Mouse (Mus musculus) CH12.LX (cell line): ENCODE results near the gene 1700028K03Rik.

Source experiments
- BHLHE40 ChIP-seq: IDR thresholded peaks from 2 replicates; pipeline ENCODE4 v1.6.1; 2011; ENCODE audit warnings: mild to moderate bottlenecking, low read depth, low read length, improper control_type of control experiment
- CHD1 ChIP-seq: IDR thresholded peaks from 2 replicates; pipeline ENCODE4 v1.6.1; 2012; ENCODE audit warnings: low read depth, low read length, improper control_type of control experiment, inconsistent platforms
- CHD2 ChIP-seq: IDR thresholded peaks from 2 replicates; pipeline ENCODE4 v1.6.1; 2011; ENCODE audit warnings: low read length, improper control_type of control experiment
- CTCF ChIP-seq, 2 experiments: IDR thresholded peaks in 1 of 2; conservative IDR thresholded peaks in 1 of 2; 2 replicates each; pipeline ENCODE4 v1.5.1; 2011 to 2012; ENCODE audit warnings: low read depth in 2 of 2, low read length in 2 of 2, improper control_type of control experiment in 1 of 2, inconsistent platforms in 1 of 2, mild to moderate bottlenecking in 1 of 2, moderate library complexity in 1 of 2
- EP300 ChIP-seq: IDR thresholded peaks from 2 replicates; pipeline ENCODE4 v1.6.1; 2011; ENCODE audit warnings: low read length, improper control_type of control experiment
- ETS1 ChIP-seq: conservative IDR thresholded peaks from 2 replicates; pipeline ENCODE4 v1.6.1; 2012; ENCODE audit warnings: low read depth, mild to moderate bottlenecking, inconsistent platforms, low read length, improper control_type of control experiment, moderate library complexity
- KAT2A ChIP-seq: IDR thresholded peaks from 2 replicates; pipeline ENCODE4 v1.6.1; 2012; ENCODE audit warnings: low read length, improper control_type of control experiment, inconsistent platforms; ENCODE audit not compliant: insufficient replicate concordance
- POLR2A ChIP-seq: IDR thresholded peaks from 2 replicates; pipeline ENCODE4 v1.6.1; 2011; ENCODE audit warnings: low read depth, mild to moderate bottlenecking, improper control_type of control experiment, low read length
- RAD21 ChIP-seq: IDR thresholded peaks from 2 replicates; pipeline ENCODE4 v1.6.1; 2011; ENCODE audit warnings: low read depth, mild to moderate bottlenecking, low read length, improper control_type of control experiment, moderate library complexity
- RCOR1 ChIP-seq: conservative IDR thresholded peaks from 2 replicates; pipeline ENCODE4 v1.6.1; 2012; ENCODE audit warnings: low read depth, mild to moderate bottlenecking, inconsistent platforms, low read length, improper control_type of control experiment
- TCF12 ChIP-seq: IDR thresholded peaks from 2 replicates; pipeline ENCODE4 v1.6.1; 2014; ENCODE audit warnings: low read depth, mild to moderate bottlenecking, inconsistent platforms, low read length, improper control_type of control experiment
- USF1 ChIP-seq: IDR thresholded peaks from 2 replicates; pipeline ENCODE4 v1.6.1; 2014; ENCODE audit warnings: low read depth, mild to moderate bottlenecking, inconsistent platforms, low read length, improper control_type of control experiment
- ZKSCAN1 ChIP-seq: IDR thresholded peaks from 2 replicates; pipeline ENCODE4 v1.6.1; 2012; ENCODE audit warnings: low read depth, inconsistent platforms, low read length, improper control_type of control experiment, borderline replicate concordance

- TF ChIP-seq CTCF (conservative IDR thresholded peaks at IDR 0.05 in 1 of 2, IDR thresholded peaks at IDR 0.05 in 1 of 2; ENCODE audit: low read depth in 2 of 2, low read length in 2 of 2): no peak
- no peak for TF ChIP-seq RAD21
- no peak for TF ChIP-seq USF1
- TF ChIP-seq TCF12: no peak
- no peak for TF ChIP-seq ZKSCAN1
- no peak for TF ChIP-seq ETS1
- no peak for TF ChIP-seq EP300
- TF ChIP-seq POLR2A: no peak
- no peak for TF ChIP-seq RCOR1
- no peak for TF ChIP-seq CHD2
- TF ChIP-seq CHD1: no peak; the same call in 1 of the 2 replicates
- TF ChIP-seq BHLHE40: no peak
- TF ChIP-seq KAT2A: no peak
Measured at GRCm38 (mm10) chr5:107598380-107598779, 63.9 kb downstream of the 1700028K03Rik start.
